ENCODE assay signal across 10 mouse cellular contexts in genomic region chr5:55293301-55293700, GRCm38 (mm10).
DNase-seq lines count a peak whose midpoint lies in the region; ATAC-seq and TF ChIP-seq lines count a peak whose summit lies in the region.
"Had no signal": no experiment of that assay in that cellular context is flagged by ENCODE, and none has a peak within 500 bp of the region (broad histone marks: within the 10 kb centered on the region; RNA-seq: fewer than 3 reads in every experiment).

No protein-coding gene starts in this region.

- no peaks in the 10 kb centered on the region for H3K27me3 ChIP-seq in hindbrain, postnatal 0 days (ENCODE audit: insufficient read depth, low read length)
- H3K27me3 ChIP-seq: embryonic facial prominence, embryonic 13.5 days had no signal

- DNase-seq in left cerebral cortex, adult 11 months (ENCODE audit: low spot score), result peak; percentile 6
- no peak for DNase-seq in left cerebral cortex, postnatal 10 days (ENCODE audit: extremely low spot score in 1 of 2, low spot score in 2 of 2)
- peak; percentile 31 for DNase-seq in embryo, embryonic 10.5 days (ENCODE audit: low spot score)
- DNase-seq in hindbrain, postnatal 0 days (ENCODE audit: low spot score), result peak; percentile 45
- peak; percentile 65 for DNase-seq in retina, embryonic 14.5 days (ENCODE audit: low spot score)
- DNase-seq in lung, postnatal 14 days, result no peak
- DNase-seq in heart, postnatal 10 days, result no peak
- DNase-seq: heart, adult 11 months; kidney, adult 18-20 months had no signal

- H3K9ac ChIP-seq in hindbrain, postnatal 0 days (replicated peaks; ENCODE audit: low read length), result no peak overlapping the region
- H3K9ac ChIP-seq: embryonic facial prominence, embryonic 13.5 days had no signal

- 49% methylated on average over 2 of the region's 2 CpGs for WGBS in hindbrain, postnatal 0 days

- no peaks in the 10 kb centered on the region for H3K9me3 ChIP-seq in hindbrain, postnatal 0 days (ENCODE audit: low read length)
- H3K9me3 ChIP-seq: embryonic facial prominence, embryonic 13.5 days had no signal

- H3K4me1 ChIP-seq in hindbrain, postnatal 0 days (ENCODE audit: insufficient read depth, low read length), result no peaks in the 10 kb centered on the region
- H3K4me1 ChIP-seq: embryonic facial prominence, embryonic 13.5 days had no signal

- no peak overlapping the region for H3K4me3 ChIP-seq in hindbrain, postnatal 0 days (ENCODE audit: low read length)
- H3K4me3 ChIP-seq: embryonic facial prominence, embryonic 13.5 days had no signal

- H3K27ac ChIP-seq in hindbrain, postnatal 0 days, result no peak overlapping the region
- H3K27ac ChIP-seq: embryonic facial prominence, embryonic 13.5 days had no signal

- intact Hi-C loops in left cerebral cortex, postnatal 10 days (cut with DNase I), result no loop called here
- intact Hi-C loops in heart, postnatal 10 days (cut with DNase I), result no loop called here

- H3K36me3 ChIP-seq in hindbrain, postnatal 0 days (ENCODE audit: insufficient read depth, low read length), result no peaks in the 10 kb centered on the region
- H3K36me3 ChIP-seq: embryonic facial prominence, embryonic 13.5 days had no signal

- peak; percentile 49; the same call in 1 of the 2 replicates for ATAC-seq in hindbrain, postnatal 0 days

- peak; percentile 64 for TF ChIP-seq CTCF in hindbrain, postnatal 0 days (IDR thresholded peaks at IDR 0.05; ENCODE audit: low read depth)

- no peak overlapping the region for H3K4me2 ChIP-seq in hindbrain, postnatal 0 days (ENCODE audit: low read depth, low read length)
- H3K4me2 ChIP-seq: embryonic facial prominence, embryonic 13.5 days had no signal

Comparison
In these comparisons a context has a peak if more than half of its experiments do, and no peak if none do; other contexts are left out.
1. DNase-seq: peak in left cerebral cortex, adult 11 months (single experiment), embryo, embryonic 10.5 days (single experiment), hindbrain, postnatal 0 days (single experiment) and retina, embryonic 14.5 days (single experiment); none in left cerebral cortex, postnatal 10 days (0 of 2), lung, postnatal 14 days (single experiment) and heart, postnatal 10 days (0 of 2).